Mouse (Mus musculus) limb, embryonic 14.5 days (tissue): Measurements from ENCODE around the gene Sacm1l. TPM values are rescaled to one million over a fixed set of nuclear protein-coding genes. Genes with fewer than 3 reads are reported as not detected.
A peak's percentile ranks its signal among the peaks of the same experiment; 100 is the strongest.

Experiments used
- ATAC-seq: fragments of 200-750 bp; cut with Nextera tagmentation; 2 replicates; pipeline ENCODE4 v1.8.0; 2017; ENCODE audit warnings: low read depth, moderate number of reproducible peaks, moderate TSS enrichment; ENCODE audit not compliant: low FRiP score
- DNase-seq: peaks from one replicate; pipeline ENCODE4 v3.0.0-alpha.2; 2015; ENCODE audit warnings: low spot score
- H3K27ac ChIP-seq: fragments of 300-500 bp; sonication (generic); replicated peaks from 2 replicates; pipeline ENCODE4 v1.5.1; 2014; ENCODE audit warnings: low read depth, mild to moderate bottlenecking, low read length, moderate library complexity, mixed read lengths
- H3K27me3 ChIP-seq: fragments of 300-500 bp; sonication (generic); 2 replicates; pipeline ENCODE4 v1.6.1; 2014; ENCODE audit warnings: low read length, mixed read lengths; ENCODE audit not compliant: control insufficient read depth, insufficient read depth
- H3K36me3 ChIP-seq: fragments of 300-500 bp; sonication (generic); 2 replicates; pipeline ENCODE4 v1.6.1; 2014; ENCODE audit warnings: mild to moderate bottlenecking, low read length, moderate library complexity, mixed read lengths; ENCODE audit not compliant: control insufficient read depth, insufficient read depth
- H3K4me1 ChIP-seq: fragments of 300-500 bp; sonication (generic); 2 replicates; pipeline ENCODE4 v1.6.1; 2014; ENCODE audit warnings: antibody characterized with exemption, low read length, mixed read lengths; ENCODE audit not compliant: control insufficient read depth, insufficient read depth
- H3K4me2 ChIP-seq: fragments of 300-500 bp; sonication (generic); replicated peaks from 2 replicates; pipeline ENCODE4 v1.6.1; 2014; ENCODE audit warnings: low read depth, mild to moderate bottlenecking, low read length, moderate library complexity; ENCODE audit not compliant: severe bottlenecking
- H3K4me3 ChIP-seq: fragments of 300-500 bp; sonication (generic); replicated peaks from 2 replicates; pipeline ENCODE4 v1.5.1; 2014; ENCODE audit warnings: low read length
- H3K9ac ChIP-seq: fragments of 300-500 bp; sonication (generic); 2 replicates; pipeline ENCODE4 v1.6.1; 2014; ENCODE audit warnings: mild to moderate bottlenecking, low read depth, low read length, moderate library complexity; ENCODE audit not compliant: severe bottlenecking
- H3K9me3 ChIP-seq: fragments of 300-500 bp; sonication (generic); 2 replicates; pipeline ENCODE4 v1.6.1; 2016; ENCODE audit warnings: low read length; ENCODE audit not compliant: control insufficient read depth
- POLR2A ChIP-seq: fragments of 200-500 bp; IDR thresholded peaks from 2 replicates; pipeline ENCODE4 v1.8.0; 2012; ENCODE audit warnings: inconsistent platforms, mild to moderate bottlenecking, moderate library complexity, borderline replicate concordance; ENCODE audit not compliant: insufficient read depth, insufficient read length; ENCODE audit errors: extremely low read depth
- WGBS: fragments of 180-500 bp; shearing (Covaris S2); extraction: QIAGEN DNeasy Blood & Tissue Kit; methylation state at CpG from one replicate; pipeline ENCODE4 v1.1.7; 2014; 5-methylcytosine and 5-hydroxymethylcytosine counted together
- polyA plus RNA-seq, 2 experiments: library from polyadenylated mRNA; depleted of rRNA in 1 of 2; stranded (reverse) in 1 of 2; unstranded in 1 of 2; fragments of >200 nt; fragmentation: Nextera tagmentation in 1 of 2; extraction: Ambion mirVana in 1 of 2; gene quantifications; 2 replicates each; pipeline versions ENCODE4 v1.2.1 to v1.2.3; 2012 to 2014

Gene Sacm1l
- polyA plus RNA-seq (2012; rRNA removed): 23.5 and 25.2 TPM in 2 replicates
- 49.6 and 50.2 TPM in 2 replicates for polyA plus RNA-seq (2014; fragmentation: Nextera tagmentation; extraction: Ambion mirVana)

DNA sequence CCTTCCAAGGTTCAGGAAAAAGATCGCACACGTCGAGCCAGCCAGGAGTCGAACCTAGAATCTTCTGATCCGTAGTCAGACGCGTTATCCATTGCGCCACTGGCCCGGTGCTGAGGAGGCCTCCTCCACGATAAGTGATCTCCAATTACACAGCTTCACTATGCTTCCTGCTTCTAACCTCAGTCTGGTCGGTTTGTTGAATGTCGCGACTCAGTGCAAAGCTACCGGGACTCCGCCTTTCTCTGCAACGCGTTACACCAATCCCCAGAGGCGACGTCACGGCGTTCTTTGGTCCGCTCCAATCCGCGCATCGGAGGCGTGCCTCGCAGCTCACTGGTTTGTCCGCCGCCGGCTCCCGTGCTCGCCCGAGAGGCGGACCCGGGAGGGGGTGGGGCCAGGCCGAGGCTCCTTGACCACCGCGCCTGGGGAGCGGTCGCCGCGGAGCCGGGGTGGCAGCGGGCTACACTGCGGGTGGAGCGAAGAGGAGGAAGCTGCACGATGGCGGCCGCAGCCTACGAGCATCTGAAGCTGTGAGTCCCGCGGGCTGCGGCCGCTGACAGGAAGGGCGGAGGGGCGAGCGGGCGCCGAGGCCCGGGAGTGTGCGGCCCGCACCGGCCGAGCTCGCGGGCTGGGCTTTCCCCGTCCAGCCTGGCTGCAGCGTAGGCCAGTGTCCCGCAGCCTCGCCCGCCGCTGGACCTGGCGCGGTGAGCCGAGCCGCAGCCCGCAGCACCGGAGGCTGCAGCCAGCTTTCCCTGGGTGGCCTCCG is at the start of gene Sacm1l:
TSS of gene Sacm1l (plus strand) at position 368 of the 766 bp plus-strand sequence.
- H3K9me3 ChIP-seq: no peaks in the 10 kb centered on the region
- H3K9ac ChIP-seq: peak within 1 kb of the TSS; percentile 93
- H3K4me2 ChIP-seq: peak within 1 kb of the TSS; percentile 76
- peak; percentile 98 for ATAC-seq
- under 1% methylated on average over 59 of the region's 79 CpGs for WGBS
- peaks cover 24% of the 10 kb centered on the region for H3K4me1 ChIP-seq
- peak within 1 kb of the TSS; percentile 93 for H3K27ac ChIP-seq
- H3K27me3 ChIP-seq: no peaks in the 10 kb centered on the region
- peak; percentile 100 for DNase-seq
- no peaks in the 10 kb centered on the region for H3K36me3 ChIP-seq
- H3K4me3 ChIP-seq: peak within 1 kb of the TSS; percentile 98
- TF ChIP-seq POLR2A: peak; percentile 56; the same call in 1 of the 2 replicates

DNA sequence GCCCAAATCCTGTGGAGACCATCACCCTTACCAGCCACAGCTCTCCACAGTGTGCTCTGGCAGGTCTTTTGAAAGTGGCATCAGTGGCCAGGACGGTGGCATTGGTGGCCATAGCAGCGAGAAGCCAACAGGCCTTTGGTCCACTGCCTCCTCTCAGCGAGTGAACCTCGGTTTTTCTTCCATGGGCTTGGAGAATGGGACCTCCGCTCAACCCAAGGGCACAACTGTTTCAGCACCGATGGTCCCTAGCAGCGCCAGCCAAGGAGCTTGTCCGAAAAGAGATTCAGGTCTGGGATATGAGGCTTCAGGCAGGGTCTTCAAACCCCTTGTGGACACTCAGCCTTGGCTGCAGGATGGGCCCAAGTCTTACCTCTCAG is 49.7 kb upstream of the Sacm1l start:
- Histone ChIP-seq H3K27me3 (no peaks in the 10 kb centered on the region), H3K36me3 (peaks cover 25% of the 10 kb centered on the region), H3K4me2 (peak overlapping the region; percentile 79), H3K9me3 (no peaks in the 10 kb centered on the region), H3K27ac (no peak overlapping the region), H3K4me1 (peaks cover 50% of the 10 kb centered on the region), H3K9ac (peak overlapping the region; percentile 74), H3K4me3 (peak overlapping the region; percentile 71)
- WGBS: 86% methylated on average over 8 of the region's 8 CpGs
- DNase-seq (no peak), ATAC-seq (no peak)
- no peak for TF ChIP-seq POLR2A

DNA sequence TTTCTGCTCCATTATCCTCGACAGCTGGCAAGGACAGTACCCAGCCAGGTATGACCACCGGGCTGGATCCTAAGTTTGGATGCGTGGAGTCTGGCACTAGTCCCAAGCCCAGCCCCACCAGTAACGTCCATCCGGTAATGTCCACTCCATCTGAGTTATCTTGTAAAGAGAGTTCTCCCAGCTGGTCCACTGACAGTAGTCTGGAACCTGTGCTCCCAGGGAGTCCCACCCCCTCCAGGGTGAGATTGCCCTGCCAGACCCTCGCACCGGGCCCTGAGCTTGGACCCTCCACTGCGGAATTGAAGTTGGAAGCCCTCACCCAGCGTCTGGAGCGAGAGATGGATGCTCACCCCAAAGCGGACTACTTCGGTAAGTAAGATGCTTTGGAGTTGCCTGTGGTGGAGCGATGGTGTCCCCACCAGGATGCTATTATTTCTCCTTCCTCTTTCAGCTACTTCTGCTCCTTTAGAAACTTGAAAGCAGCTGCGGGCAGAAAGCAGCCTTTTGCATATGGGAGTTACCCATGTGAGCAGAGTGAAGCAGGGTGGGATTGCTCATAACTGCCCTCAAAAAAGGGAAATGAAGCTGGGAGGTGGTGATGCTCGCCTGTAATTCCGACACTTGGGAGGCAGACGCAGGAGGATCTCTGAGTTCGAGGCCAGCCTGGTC is 49.2 kb upstream of the Sacm1l start:
- WGBS: 83% methylated on average over 18 of the region's 18 CpGs
- Histone ChIP-seq H3K36me3 (peaks cover 27% of the 10 kb centered on the region), H3K4me3 (peak overlapping the region; percentile 71), H3K4me2 (peak overlapping the region; percentile 79), H3K9ac (peak overlapping the region; percentile 32; the same call in 1 of the 2 replicates), H3K9me3 (no peaks in the 10 kb centered on the region), H3K27ac (no peak overlapping the region), H3K27me3 (no peaks in the 10 kb centered on the region), H3K4me1 (peaks cover 50% of the 10 kb centered on the region)
- no peak for DNase-seq
- TF ChIP-seq POLR2A: no peak
- no peak for ATAC-seq

DNA sequence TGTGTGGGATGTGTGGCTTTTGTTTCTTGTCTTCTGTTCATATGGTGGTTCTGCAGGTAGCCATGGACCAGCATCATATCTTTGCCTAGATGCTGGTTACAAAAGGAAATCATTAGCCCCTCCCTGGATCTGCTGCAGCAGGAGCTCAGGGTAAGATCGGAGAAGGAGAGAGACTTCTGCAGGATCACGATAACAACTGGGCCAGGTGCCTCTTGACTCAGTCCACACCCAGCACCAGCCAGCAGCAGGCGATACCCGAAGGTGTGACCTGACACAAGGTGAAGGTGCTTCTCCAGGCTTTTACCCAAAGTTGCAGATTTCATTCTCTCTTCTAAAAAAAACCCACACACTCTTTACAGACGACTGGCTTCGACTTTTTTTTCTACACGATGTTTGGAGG is 48.4 kb upstream of the Sacm1l start:
- Histone ChIP-seq H3K9me3 (no peaks in the 10 kb centered on the region), H3K27ac (no peak overlapping the region), H3K4me1 (peaks cover 50% of the 10 kb centered on the region), H3K4me2 (peak overlapping the region; percentile 79), H3K4me3 (peak overlapping the region; percentile 71), H3K36me3 (peaks cover 27% of the 10 kb centered on the region), H3K27me3 (no peaks in the 10 kb centered on the region), H3K9ac (peak overlapping the region; percentile 22; the same call in 1 of the 2 replicates)
- DNase-seq (no peak), ATAC-seq (no peak)
- WGBS: 51% methylated on average over 7 of the region's 7 CpGs
- no peak for TF ChIP-seq POLR2A

DNA sequence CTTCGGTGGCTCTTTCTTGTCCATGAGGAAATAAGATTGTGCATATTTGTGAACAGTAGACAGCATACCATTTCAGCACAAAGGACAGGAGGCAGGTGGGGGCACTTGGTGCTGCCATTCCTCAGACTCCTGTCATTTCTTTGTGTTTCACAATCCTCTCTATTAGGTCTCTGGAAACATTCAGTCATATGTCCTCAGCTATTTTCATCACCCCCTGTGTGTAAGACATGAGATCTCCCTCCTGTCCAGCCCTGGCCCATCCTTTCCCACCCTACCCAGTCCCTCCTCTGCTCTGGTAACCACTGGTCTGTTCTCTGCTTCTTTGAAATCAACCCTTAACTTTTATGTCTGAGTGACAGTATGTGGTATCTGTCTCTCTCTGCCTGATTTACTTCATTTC is 46.0 kb upstream of the Sacm1l start:
- Histone ChIP-seq H3K4me3 (no peak overlapping the region), H3K4me1 (peaks cover 47% of the 10 kb centered on the region), H3K9me3 (no peaks in the 10 kb centered on the region), H3K36me3 (peaks cover 40% of the 10 kb centered on the region), H3K4me2 (no peak overlapping the region), H3K9ac (no peak overlapping the region), H3K27me3 (no peaks in the 10 kb centered on the region), H3K27ac (no peak overlapping the region)
- TF ChIP-seq POLR2A: no peak
- ATAC-seq: no peak
- no peak for DNase-seq
- 96% methylated on average over 1 of the region's 1 CpGs for WGBS
